Mouse (Mus musculus) frontal cortex, postnatal 14 days (tissue): ENCODE results near the gene Isg20.

ENCODE experiments used
- DNase-seq, 2 experiments: peaks; one replicate each; pipeline ENCODE4 v3.0.0; 2022; ENCODE audit warnings: low spot score in 2 of 2

Gene Isg20

DNA sequence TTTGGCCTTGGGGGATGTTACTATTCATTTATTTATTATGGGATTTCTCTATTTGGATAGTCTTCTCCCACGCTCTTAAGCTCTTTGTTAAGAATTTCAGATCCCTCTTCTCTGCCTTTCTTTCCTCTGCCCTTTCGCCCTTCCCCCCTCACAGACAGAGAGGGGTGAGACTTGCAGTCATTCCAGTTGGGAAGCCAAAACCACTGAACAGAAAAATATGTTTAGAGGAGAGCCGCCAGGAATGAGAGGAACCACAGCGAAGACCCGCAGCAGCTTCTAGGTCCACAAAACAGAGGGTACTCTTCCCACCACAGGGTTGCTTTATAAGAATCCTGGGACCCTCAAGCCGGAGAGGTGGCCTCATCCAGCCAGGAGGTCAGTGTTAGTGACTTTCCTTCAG lies 41.4 kb downstream of the Isg20 start:
- no peak for DNase-seq

DNA sequence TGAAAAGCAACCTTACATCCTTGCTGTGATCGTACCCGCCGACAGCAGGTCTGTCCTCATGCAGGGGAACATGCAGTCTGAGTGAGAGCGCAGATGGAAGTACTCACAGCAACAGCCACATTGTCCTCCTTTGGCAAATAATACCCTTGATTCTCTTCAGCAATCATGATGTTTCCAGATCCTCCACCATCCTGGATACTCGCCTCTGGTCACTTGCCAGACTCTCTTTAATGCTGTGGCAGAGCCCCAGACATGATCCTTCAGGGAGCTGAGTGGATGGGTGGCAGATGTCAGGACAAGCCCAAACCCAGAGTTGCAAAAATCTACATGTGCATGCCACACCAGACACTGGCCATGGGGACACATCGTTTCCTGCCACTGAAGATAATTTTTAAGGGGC lies 41.9 kb downstream of the Isg20 start:
- no peak for DNase-seq

DNA sequence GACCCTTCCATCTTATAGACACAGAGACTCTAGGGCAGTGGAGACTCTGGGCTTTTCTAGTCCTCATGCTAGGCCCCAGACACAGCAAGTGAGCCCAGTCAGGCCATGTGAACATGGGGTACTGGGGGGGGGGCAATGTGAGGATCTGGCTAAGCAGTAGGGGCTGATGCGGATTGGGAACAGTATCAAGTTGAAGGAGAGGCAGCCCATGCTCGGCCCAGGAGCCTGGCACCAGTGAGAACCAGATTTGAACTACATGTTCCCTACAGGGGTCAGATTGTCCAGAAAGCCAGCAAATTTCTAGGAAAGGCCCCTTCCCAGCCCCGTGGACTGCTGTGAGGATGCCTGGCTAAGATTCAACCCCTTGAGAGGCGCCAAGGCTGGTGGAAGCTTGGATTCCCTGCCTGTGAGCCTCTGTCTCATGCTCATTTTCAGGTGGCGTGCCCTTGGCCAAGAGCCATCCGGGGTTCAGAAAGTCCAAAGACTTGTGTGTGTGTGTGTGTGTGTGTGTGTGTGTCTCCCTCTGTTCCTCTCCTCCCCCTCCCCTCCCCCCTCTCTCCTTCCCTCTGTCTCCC lies 45.4 kb downstream of the Isg20 start:
- no peak for DNase-seq

DNA sequence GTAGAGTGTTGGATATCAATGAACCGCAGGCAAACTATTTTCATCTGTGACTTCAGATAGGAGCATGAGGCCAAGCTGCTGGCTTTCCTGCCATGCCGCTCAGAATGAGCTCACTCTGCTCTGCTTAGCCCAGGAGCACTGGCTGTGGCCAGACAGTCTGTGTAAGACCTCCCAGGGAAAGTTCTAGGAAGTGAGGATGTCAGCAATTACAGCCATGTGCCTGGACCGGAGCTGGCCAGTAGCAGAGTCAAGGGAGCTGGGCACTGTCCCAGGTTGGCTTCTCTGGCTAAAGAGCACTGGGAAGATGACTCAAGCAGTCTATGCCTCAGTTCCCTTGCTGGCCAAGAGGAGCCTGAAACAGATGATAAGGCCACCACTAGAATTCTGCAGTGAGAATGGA lies 50.7 kb downstream of the Isg20 start:
- no peak for DNase-seq
